Mouse (Mus musculus): ENCODE measurements around the gene Rnf31.

- TF ChIP-seq CTCF (IDR thresholded peaks at IDR 0.05; ENCODE audit: low read depth), result 0 out of 2 replicates have a peak, but pooled peaks have one; percentile 4
- no peak for TF ChIP-seq EP300 (optimal IDR thresholded peaks at IDR 0.05)
These were observed 11.7 kb upstream of the Rnf31 start for GRCm38 (mm10) chr14:55579511-55580496.

All from stomach, postnatal 0 days (tissue).